Mouse (Mus musculus) lung, embryonic 16.5 days (tissue): ENCODE data around the gene Agfg2. TPM values are rescaled to one million over a fixed set of nuclear protein-coding genes. Genes with fewer than 3 reads are reported as not detected.
A peak's percentile ranks its signal among the peaks of the same experiment; 100 is the strongest.
"Not testable (repeated sequence)": the region's sequence is repeated elsewhere in the genome, so short reads cannot be mapped to it uniquely, and the experiment has no call there.

Source experiments
- ATAC-seq: fragments of 200-750 bp; cut with Nextera tagmentation; 2 replicates; pipeline ENCODE4 v1.8.0; 2017; ENCODE audit warnings: low read depth, mild to moderate bottlenecking, moderate library complexity
- H3K27ac ChIP-seq: fragments of 300-500 bp; sonication (generic); 2 replicates; pipeline ENCODE4 v1.5.1; 2014; ENCODE audit warnings: mild to moderate bottlenecking, control low read depth, low read length
- H3K27me3 ChIP-seq: fragments of 300-500 bp; sonication (generic); 2 replicates; pipeline ENCODE4 v1.6.1; 2014; ENCODE audit warnings: low read depth, low read length, mixed read lengths; ENCODE audit not compliant: control insufficient read depth, insufficient read depth
- H3K36me3 ChIP-seq: fragments of 300-500 bp; sonication (generic); 2 replicates; pipeline ENCODE4 v1.6.1; 2014; ENCODE audit warnings: low read length; ENCODE audit not compliant: control insufficient read depth, insufficient read depth
- H3K4me1 ChIP-seq: fragments of 300-500 bp; sonication (generic); replicated peaks from 2 replicates; pipeline ENCODE4 v1.6.1; 2014; ENCODE audit warnings: low read length, mixed read lengths; ENCODE audit not compliant: control insufficient read depth, insufficient read depth
- H3K4me2 ChIP-seq: fragments of 300-500 bp; sonication (generic); 2 replicates; pipeline ENCODE4 v1.6.1; 2014; ENCODE audit warnings: low read depth, low read length, control low read depth
- H3K4me3 ChIP-seq: fragments of 300-500 bp; sonication (generic); 2 replicates; pipeline ENCODE4 v1.5.1; 2014; ENCODE audit warnings: mild to moderate bottlenecking, low read length, control low read depth
- H3K9ac ChIP-seq: fragments of 300-500 bp; sonication (generic); 2 replicates; pipeline ENCODE4 v1.6.1; 2014; ENCODE audit warnings: low read length, control low read depth
- H3K9me3 ChIP-seq: fragments of 300-500 bp; sonication (generic); 2 replicates; pipeline ENCODE4 v1.6.1; 2016; ENCODE audit warnings: low read length; ENCODE audit not compliant: control insufficient read depth
- WGBS: fragments of 180-500 bp; shearing (Covaris S2); extraction: QIAGEN DNeasy Blood & Tissue Kit; methylation state at CpG from one replicate; pipeline ENCODE4 v1.1.7; 2014; 5-methylcytosine and 5-hydroxymethylcytosine counted together
- polyA plus RNA-seq: library from polyadenylated mRNA; unstranded; fragments of >200 nt; fragmentation: Nextera tagmentation; extraction: Ambion mirVana; gene quantifications from 2 replicates; pipeline ENCODE4 v1.2.1, GENCODE M21; 2015

Gene Agfg2
- polyA plus RNA-seq, 1 experiment from 2014 or later = 14.2 TPM

DNA sequence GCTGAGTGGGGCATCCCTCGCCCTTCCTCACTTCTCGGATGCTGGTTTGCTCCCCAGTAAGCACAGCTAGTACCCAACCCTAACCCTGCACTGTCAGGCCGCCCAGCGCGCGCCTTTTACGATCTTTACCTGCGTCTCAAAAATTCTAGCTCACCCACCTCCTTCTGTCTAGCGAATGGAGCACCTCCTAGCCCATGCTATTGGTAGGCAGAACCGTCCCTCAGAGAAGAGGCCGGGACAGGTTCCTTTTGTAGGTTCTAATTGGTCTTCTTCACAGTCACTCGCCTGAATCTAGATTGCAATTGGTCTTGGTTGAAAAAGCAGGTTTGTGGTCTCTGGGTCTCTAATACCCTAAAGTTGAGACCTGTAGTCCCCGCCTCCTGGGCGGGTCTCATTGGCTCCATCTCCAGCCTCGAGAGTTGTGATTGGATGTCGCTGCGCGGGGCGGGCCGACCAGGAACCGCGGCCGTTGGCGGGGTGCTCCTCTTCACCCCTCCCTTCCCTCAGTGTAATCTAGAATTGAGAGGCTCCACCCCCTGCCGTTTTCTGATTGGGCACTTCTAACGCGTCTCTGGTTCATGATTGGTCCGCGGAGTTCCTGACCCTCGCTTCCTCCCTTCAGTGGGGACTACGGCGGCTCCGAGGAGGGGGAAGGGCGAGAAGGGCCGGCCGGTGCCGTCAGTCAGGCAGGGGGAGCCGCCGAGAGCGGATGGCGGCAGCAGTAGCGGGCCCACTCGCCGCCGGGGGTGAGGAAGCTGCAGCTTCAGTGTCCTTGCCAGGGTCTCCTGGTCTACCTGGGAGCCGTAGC is 55.8 kb downstream of the Agfg2 start, which contains the start of the genes Fbxo24, Lrch4 and Gm20605:
Gene Fbxo24, minus strand, starts transcription at position 505 of the 808 bp plus-strand sequence.
Gene Lrch4, plus strand, starts transcription at position 624 of the 808 bp plus-strand sequence.
Gene Gm20605, plus strand, starts transcription at position 678 of the 808 bp plus-strand sequence.
- H3K9ac ChIP-seq = peak within 1 kb of the TSS; percentile 87
- peak within 1 kb of the TSS; percentile 99 for H3K27ac ChIP-seq
- peak within 1 kb of the TSS; percentile 71 for H3K4me2 ChIP-seq
- H3K4me1 ChIP-seq = peaks cover 37% of the 10 kb centered on the region
- no peaks in the 10 kb centered on the region for H3K27me3 ChIP-seq
- peak within 1 kb of the TSS; percentile 91 for H3K4me3 ChIP-seq
- H3K9me3 ChIP-seq = no peaks in the 10 kb centered on the region
- H3K36me3 ChIP-seq = peaks cover 2% of the 10 kb centered on the region
- 0% methylated on average over 45 of the region's 46 CpGs for WGBS
- ATAC-seq = peak; percentile 97

DNA sequence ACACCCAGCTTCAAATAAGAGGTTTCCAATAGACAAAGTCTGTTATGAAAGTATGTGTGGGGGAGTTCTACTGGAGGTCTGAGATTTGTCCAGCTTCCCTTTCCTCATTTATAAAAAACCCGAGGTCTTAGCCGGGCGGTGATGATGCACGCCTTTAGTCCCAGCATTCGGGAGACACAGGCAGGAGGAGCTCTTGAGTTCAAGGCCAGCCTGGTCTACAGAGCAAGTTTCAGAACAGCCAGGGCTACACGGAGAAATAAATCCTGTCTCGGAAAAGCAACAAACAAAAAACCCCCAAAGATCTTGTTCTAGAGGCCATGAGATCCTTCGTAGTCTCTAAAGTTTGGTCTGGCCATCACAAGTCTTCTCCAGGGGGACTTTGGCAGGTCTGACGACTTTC is 56.5 kb downstream of the Agfg2 start:
- Histone ChIP-seq H3K4me2 (peak overlapping the region; percentile 71), H3K4me3 (peak overlapping the region; percentile 67), H3K27me3 (no peaks in the 10 kb centered on the region), H3K4me1 (peaks cover 30% of the 10 kb centered on the region), H3K27ac (peak overlapping the region; percentile 90), H3K9me3 (no peaks in the 10 kb centered on the region), H3K36me3 (no peaks in the 10 kb centered on the region), H3K9ac (peak overlapping the region; percentile 74)
- 2% methylated on average over 9 of the region's 9 CpGs for WGBS
- ATAC-seq = no peak

DNA sequence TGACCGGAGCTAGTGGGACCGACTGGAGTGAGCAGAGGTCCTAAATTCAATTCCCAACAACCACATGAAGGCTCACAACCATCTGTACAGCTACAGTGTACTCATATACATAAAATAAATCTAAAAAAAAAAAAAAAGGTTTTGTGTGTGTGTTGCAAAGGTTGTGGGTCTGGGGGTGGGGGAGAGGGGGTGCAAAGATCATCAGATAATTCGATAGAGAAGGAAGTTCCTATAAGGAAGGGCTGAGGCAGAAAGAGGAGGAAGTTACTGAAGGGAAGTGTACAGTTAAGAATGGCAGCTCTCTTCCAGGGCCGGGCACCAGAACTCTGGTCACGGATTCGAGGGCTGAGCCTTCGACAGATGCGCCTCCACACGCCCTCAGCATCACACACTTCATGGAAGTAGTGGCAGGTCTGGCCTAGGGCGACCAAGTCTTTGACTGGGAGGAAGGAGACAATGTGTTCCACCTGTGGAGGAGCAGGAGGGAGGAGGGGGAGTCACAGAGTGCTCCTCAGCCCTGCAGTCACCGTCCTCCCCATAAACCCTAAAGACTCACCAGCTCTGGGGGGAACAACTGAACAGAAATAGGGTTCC is 60.5 kb downstream of the Agfg2 start:
- no peak overlapping the region for H3K9ac ChIP-seq
- no peak for ATAC-seq
- H3K4me2 ChIP-seq = no peak overlapping the region
- H3K4me3 ChIP-seq = no peak overlapping the region
- no peak overlapping the region for H3K27ac ChIP-seq
- 73% methylated on average over 11 of the region's 11 CpGs for WGBS
- H3K9me3 ChIP-seq = no peaks in the 10 kb centered on the region
- peaks cover 3% of the 10 kb centered on the region; the same call in 1 of the 2 replicates for H3K4me1 ChIP-seq
- H3K27me3 ChIP-seq = no peaks in the 10 kb centered on the region
- H3K36me3 ChIP-seq = no peaks in the 10 kb centered on the region

DNA sequence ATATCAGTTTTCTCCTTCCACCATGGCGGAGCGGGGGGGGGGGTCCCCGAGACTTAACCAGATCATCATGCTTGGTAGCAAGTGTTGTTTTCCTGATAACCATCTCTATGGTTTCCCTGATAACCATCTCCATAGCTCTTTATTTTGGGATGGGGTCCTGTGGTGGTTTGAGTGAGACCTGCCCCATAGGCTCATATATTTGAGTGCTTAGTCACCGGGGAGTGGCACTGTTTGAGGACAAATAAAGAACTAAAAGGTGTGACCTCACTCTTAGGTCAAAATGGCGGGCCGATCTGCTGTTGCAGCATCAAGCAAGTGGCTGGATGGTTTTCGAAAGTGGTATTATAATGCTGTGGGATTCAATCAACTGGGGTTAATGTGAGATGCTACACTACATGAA is 69.2 kb downstream of the Agfg2 start:
- H3K4me3 ChIP-seq = no peak overlapping the region
- ATAC-seq = no peak
- no peak overlapping the region for H3K4me2 ChIP-seq
- 74% methylated on average over 7 of the region's 7 CpGs for WGBS
- H3K27me3 ChIP-seq = no peaks in the 10 kb centered on the region
- H3K4me1 ChIP-seq = peaks cover 15% of the 10 kb centered on the region
- H3K9ac ChIP-seq = no peak overlapping the region
- H3K9me3 ChIP-seq = no peaks in the 10 kb centered on the region
- H3K27ac ChIP-seq = no peak overlapping the region
- no peaks in the 10 kb centered on the region for H3K36me3 ChIP-seq

DNA sequence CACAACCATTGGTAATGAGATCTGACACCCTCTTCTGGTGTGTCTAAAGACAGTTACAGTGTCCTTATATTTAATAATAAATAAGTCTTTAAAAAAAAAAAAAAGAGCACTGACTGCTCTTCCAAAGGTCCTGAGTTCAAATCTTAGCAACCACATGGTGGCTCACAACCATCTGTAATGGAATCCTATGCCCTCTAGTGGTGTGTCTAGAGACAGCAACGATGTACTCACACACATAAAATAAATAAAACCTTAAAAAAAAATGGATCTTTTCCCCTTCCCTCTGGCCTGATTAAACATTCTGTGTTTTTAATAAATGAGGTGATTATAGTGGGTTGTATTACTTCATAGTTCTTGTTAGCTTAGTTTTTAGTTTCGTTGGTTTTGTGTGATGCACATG is 69.6 kb downstream of the Agfg2 start:
- H3K27me3 ChIP-seq, H3K27ac ChIP-seq, ATAC-seq, H3K4me2 ChIP-seq, H3K9me3 ChIP-seq, H3K4me3 ChIP-seq, H3K9ac ChIP-seq, H3K36me3 ChIP-seq: not testable (repeated sequence)
- 82% methylated on average over 2 of the region's 2 CpGs for WGBS
- H3K4me1 ChIP-seq = peaks cover 19% of the 10 kb centered on the region

DNA sequence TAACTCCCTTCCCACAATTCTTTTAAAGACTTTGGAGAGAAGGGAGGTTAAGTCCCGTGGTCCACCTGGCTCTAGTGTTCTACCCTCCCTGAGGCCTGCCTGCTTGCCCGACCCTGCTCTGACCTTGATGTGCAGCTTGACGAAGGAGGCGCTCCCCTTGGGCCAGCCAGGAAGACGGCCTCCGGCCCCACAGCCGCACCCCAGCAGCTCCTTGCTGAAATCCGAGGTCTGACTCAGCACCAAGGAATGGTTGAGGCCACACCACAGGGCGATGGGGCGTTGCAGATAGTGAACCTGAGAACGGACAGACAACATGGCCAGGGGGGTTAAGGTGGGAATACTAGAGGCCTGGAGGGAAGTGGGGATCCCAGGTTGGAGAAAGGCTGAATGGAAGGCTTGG is 71.0 kb downstream of the Agfg2 start, which contains the start of gene Pcolce:
Gene Pcolce, minus strand, starts transcription at position 235 of the 400 bp plus-strand sequence.
- peak within 1 kb of the TSS; percentile 46 for H3K9ac ChIP-seq
- WGBS = 53% methylated on average over 11 of the region's 11 CpGs
- no peaks in the 10 kb centered on the region for H3K36me3 ChIP-seq
- H3K27me3 ChIP-seq = no peaks in the 10 kb centered on the region
- ATAC-seq = no peak
- no peaks in the 10 kb centered on the region for H3K9me3 ChIP-seq
- H3K4me2 ChIP-seq = no peak within 1 kb of the TSS
- H3K4me3 ChIP-seq = no peak within 1 kb of the TSS
- H3K4me1 ChIP-seq = peaks cover 29% of the 10 kb centered on the region
- no peak within 1 kb of the TSS for H3K27ac ChIP-seq

DNA sequence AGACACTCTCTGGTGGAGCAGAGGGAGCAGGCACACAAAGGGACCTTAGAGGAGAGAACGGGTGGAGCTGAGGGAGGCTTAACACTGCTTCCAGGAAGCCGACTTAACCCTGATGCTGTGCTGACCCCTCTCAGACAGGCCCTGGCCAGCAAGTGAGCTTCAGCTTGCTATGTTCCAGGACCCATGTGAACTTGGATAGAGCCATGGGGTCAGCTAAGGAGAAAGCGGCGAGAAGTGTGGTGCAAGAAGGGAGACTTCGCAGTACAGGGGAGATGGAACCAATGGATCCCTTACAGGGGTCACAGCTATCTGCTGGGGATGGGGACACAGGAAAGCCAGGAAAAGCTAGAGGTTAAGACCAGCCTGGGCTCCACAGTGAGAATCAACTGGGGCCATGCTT is 71.5 kb downstream of the Agfg2 start:
- Histone ChIP-seq H3K36me3 (no peaks in the 10 kb centered on the region), H3K9me3 (no peaks in the 10 kb centered on the region), H3K9ac (no peak overlapping the region; the same call in 1 of the 2 replicates), H3K4me3 (no peak overlapping the region), H3K4me2 (no peak overlapping the region), H3K4me1 (peaks cover 34% of the 10 kb centered on the region), H3K27ac (no peak overlapping the region), H3K27me3 (no peaks in the 10 kb centered on the region)
- no peak for ATAC-seq
- WGBS = 70% methylated on average over 5 of the region's 5 CpGs

DNA sequence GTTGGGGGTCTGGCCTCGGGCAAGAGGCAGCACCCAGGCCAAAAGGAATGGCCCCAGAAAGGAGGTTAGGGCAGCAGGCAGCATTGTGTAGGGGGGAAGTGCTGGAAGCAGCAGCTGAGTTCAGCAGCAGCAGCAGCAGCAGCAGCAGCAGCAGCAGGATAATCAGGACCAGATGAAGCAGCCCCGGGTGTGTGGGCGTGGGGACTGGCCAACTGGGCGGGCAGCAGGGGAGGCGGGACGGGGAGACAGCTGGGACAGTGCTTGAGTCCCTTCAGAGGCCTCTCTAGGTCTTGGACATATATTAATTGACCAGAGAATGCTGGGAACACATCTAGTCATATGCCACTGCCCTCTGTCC is 73.3 kb downstream of the Agfg2 start:
- 11% methylated on average over 6 of the region's 6 CpGs for WGBS
- Histone ChIP-seq H3K9me3 (no peaks in the 10 kb centered on the region), H3K27ac (peak overlapping the region; percentile 96), H3K27me3 (no peaks in the 10 kb centered on the region), H3K4me2 (peak overlapping the region; percentile 61), H3K9ac (peak overlapping the region; percentile 67), H3K4me3 (peak overlapping the region; percentile 48), H3K36me3 (no peaks in the 10 kb centered on the region; the same call in 1 of the 2 replicates), H3K4me1 (peaks cover 36% of the 10 kb centered on the region)
- ATAC-seq = peak; percentile 82

DNA sequence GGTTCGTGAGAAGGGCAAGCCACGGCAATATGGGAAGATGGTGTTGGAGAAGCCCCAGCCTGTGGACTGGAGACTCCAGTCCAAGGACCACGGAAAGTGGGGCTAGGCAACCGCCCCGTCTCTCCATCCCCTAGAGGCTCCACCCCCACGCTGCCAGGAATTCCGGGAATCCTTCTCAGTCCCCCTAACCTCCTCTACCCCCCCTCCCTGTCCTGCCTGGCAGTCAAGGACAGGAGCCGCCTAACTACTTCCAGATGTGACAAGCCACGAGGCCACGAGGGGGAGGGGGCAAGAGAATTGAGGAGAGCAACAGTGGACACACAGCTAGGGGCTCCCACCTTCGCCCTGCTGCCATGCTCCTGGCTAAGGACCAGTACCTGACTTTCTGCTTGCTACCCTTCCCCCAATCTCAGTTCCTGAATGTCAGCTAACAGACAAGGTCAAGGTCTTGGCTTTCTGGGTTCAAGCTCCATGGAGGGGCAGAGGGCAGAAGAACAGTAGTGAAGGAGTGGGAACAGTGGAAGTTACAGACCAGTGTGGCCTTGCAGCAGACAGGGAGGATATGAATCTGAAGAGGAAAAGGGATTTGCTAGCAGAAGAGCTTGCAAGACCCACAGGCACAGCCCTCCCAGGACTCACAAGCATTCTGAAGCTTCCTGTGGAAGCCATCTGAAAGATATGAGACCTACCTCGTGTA is 73.8 kb downstream of the Agfg2 start:
- ATAC-seq = peak; percentile 86

More for the DNA sequence above, 73.8 kb downstream of the Agfg2 start:
- H3K9ac ChIP-seq = peak overlapping the region; percentile 67
- no peaks in the 10 kb centered on the region; the same call in 1 of the 2 replicates for H3K36me3 ChIP-seq
- peak overlapping the region; percentile 48 for H3K4me3 ChIP-seq
- peak overlapping the region; percentile 96 for H3K27ac ChIP-seq
- H3K27me3 ChIP-seq = no peaks in the 10 kb centered on the region
- WGBS = 8% methylated on average over 12 of the region's 12 CpGs
- peaks cover 36% of the 10 kb centered on the region for H3K4me1 ChIP-seq
- H3K9me3 ChIP-seq = no peaks in the 10 kb centered on the region
- peak overlapping the region; percentile 61 for H3K4me2 ChIP-seq
